Mouse (Mus musculus) kidney, embryonic 14.5 days (tissue): ENCODE results near the gene Rnh1. TPM values are rescaled to one million over a fixed set of nuclear protein-coding genes. Genes with fewer than 3 reads are reported as not detected.
A peak's percentile ranks its signal among the peaks of the same experiment; 100 is the strongest.

Experiments used
- ATAC-seq: fragments of 200-750 bp; cut with Nextera tagmentation; 2 replicates; pipeline ENCODE4 v1.8.0; 2017; ENCODE audit warnings: moderate number of reproducible peaks, mild to moderate bottlenecking, moderate TSS enrichment, moderate library complexity; ENCODE audit not compliant: low FRiP score, low TSS enrichment
- H3K27ac ChIP-seq: fragments of 300-500 bp; sonication (generic); 2 replicates; pipeline ENCODE4 v1.5.1; 2014; ENCODE audit warnings: low read depth, mild to moderate bottlenecking, low read length, moderate library complexity, mixed read lengths
- H3K27me3 ChIP-seq: fragments of 300-500 bp; sonication (generic); 2 replicates; pipeline ENCODE4 v1.6.1; 2014; ENCODE audit warnings: mild to moderate bottlenecking, low read length; ENCODE audit not compliant: control insufficient read depth, insufficient read depth
- H3K36me3 ChIP-seq: fragments of 300-500 bp; sonication (generic); 2 replicates; pipeline ENCODE4 v1.6.1; 2014; ENCODE audit warnings: low read length, mixed read lengths; ENCODE audit not compliant: control insufficient read depth, insufficient read depth
- H3K4me1 ChIP-seq: fragments of 300-500 bp; sonication (generic); 2 replicates; pipeline ENCODE4 v1.6.1; 2014; ENCODE audit warnings: low read length, mixed read lengths; ENCODE audit not compliant: control insufficient read depth, insufficient read depth
- H3K4me2 ChIP-seq: fragments of 300-500 bp; sonication (generic); replicated peaks from 2 replicates; pipeline ENCODE4 v1.6.1; 2014; ENCODE audit warnings: low read depth, mild to moderate bottlenecking, low read length
- H3K4me3 ChIP-seq: fragments of 300-500 bp; sonication (generic); 2 replicates; pipeline ENCODE4 v1.5.1; 2014; ENCODE audit warnings: mild to moderate bottlenecking, low read length
- H3K9ac ChIP-seq: fragments of 300-500 bp; sonication (generic); 2 replicates; pipeline ENCODE4 v1.6.1; 2014; ENCODE audit warnings: low read depth, mild to moderate bottlenecking, low read length, moderate library complexity
- H3K9me3 ChIP-seq: fragments of 300-500 bp; sonication (generic); 2 replicates; pipeline ENCODE4 v1.6.1; 2016; ENCODE audit warnings: low read length; ENCODE audit not compliant: control insufficient read depth
- WGBS: fragments of 180-500 bp; shearing (Covaris S2); extraction: QIAGEN DNeasy Blood & Tissue Kit; methylation state at CpG from one replicate; pipeline ENCODE4 v1.1.7; 2014; 5-methylcytosine and 5-hydroxymethylcytosine counted together
- polyA plus RNA-seq: library from polyadenylated mRNA; unstranded; fragments of >200 nt; fragmentation: Nextera tagmentation; extraction: Ambion mirVana; gene quantifications from 2 replicates; pipeline ENCODE4 v1.2.1, GENCODE M21; 2014

The Rnh1 gene
- 116 and 122 TPM in 2 replicates for polyA plus RNA-seq

GRCm38 (mm10) chr7:141172116-141173006 is at the start of gene Rnh1:
Gene Rnh1, minus strand, starts transcription at chr7:141172857.
- WGBS = 4% methylated on average over 55 of the region's 55 CpGs
- H3K36me3 ChIP-seq = no peaks in the 10 kb centered on the region
- H3K27me3 ChIP-seq = no peaks in the 10 kb centered on the region
- no peaks in the 10 kb centered on the region for H3K9me3 ChIP-seq
- H3K4me1 ChIP-seq = peaks cover 18% of the 10 kb centered on the region
- H3K4me3 ChIP-seq = peak within 1 kb of the TSS; percentile 50
- peak within 1 kb of the TSS; percentile 93 for H3K27ac ChIP-seq
- ATAC-seq = peak; percentile 97
- peak within 1 kb of the TSS; percentile 75 for H3K9ac ChIP-seq
- H3K4me2 ChIP-seq = peak within 1 kb of the TSS; percentile 72

GRCm38 (mm10) chr7:141222126-141222467 is 49.4 kb upstream of the Rnh1 start:
- peaks cover 12% of the 10 kb centered on the region; the same call in 1 of the 2 replicates for H3K36me3 ChIP-seq
- WGBS = 6% methylated on average over 8 of the region's 8 CpGs

DNA sequence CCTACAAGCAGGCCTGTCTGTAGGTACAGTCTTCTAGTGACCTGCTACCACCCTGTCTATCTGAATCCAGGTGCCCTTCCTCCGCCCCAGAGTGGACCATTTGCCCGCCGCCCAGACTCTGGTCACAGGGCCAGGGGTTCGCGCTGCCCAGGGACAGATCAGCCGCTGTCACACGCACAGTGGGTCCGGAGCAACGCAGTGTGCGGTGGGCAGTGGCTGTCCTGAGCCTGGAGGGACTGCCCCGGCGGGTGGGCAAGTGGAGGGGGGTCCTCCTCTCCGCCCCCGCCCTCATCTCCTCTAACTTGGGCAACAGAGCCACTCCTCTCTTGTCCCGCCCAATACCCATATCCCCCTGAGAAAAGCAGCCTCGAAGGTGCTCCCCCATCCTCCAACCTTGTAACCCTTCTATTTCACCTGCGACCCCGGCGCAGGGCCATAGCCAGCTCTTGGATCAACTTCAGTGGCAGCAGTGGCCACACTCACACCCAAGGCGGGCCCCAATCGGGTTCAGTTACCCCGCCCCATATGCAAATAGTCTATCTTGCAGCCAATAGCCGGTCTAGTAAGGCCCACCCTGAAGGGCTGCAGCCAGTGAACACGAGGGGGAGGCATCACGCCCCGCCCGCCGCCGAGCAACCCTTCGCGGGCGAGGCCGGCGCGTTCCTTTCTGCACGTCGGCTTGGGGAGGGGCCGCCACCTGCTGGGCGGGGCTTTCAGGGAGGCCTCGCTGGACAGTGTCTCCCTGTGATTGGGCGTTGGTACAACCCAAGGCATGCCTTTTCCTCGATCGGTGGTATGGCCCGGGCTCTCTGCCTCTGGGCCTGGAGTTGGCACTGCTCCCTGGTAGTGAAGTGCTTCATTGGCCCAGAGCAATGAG is 48.8 kb upstream of the Rnh1 start:
- Histone ChIP-seq H3K27me3 (no peaks in the 10 kb centered on the region), H3K9ac (peak overlapping the region; percentile 74), H3K4me3 (peak overlapping the region; percentile 52), H3K27ac (peak overlapping the region; percentile 83), H3K9me3 (no peaks in the 10 kb centered on the region), H3K36me3 (peaks cover 12% of the 10 kb centered on the region; the same call in 1 of the 2 replicates), H3K4me2 (peak overlapping the region; percentile 95), H3K4me1 (peaks cover 27% of the 10 kb centered on the region)
- WGBS = 4% methylated on average over 40 of the region's 44 CpGs
- peak; percentile 97 for ATAC-seq

More at GRCm38 (mm10) chr7:141222126-141222467, 49.4 kb upstream of the Rnh1 start:
- Histone ChIP-seq H3K9me3 (no peaks in the 10 kb centered on the region), H3K9ac (peak overlapping the region; percentile 48), H3K4me2 (peak overlapping the region; percentile 95), H3K4me1 (peaks cover 21% of the 10 kb centered on the region; the same call in 1 of the 2 replicates), H3K4me3 (peak overlapping the region; percentile 19; the same call in 1 of the 2 replicates), H3K27me3 (no peaks in the 10 kb centered on the region), H3K27ac (peak overlapping the region; percentile 77)
- ATAC-seq = no peak

GRCm38 (mm10) chr7:141220377-141220776 is 47.7 kb upstream of the Rnh1 start:
- H3K27ac ChIP-seq = no peak overlapping the region
- no peaks in the 10 kb centered on the region for H3K9me3 ChIP-seq
- ATAC-seq = no peak
- H3K4me1 ChIP-seq = peaks cover 28% of the 10 kb centered on the region
- H3K27me3 ChIP-seq = no peaks in the 10 kb centered on the region
- H3K4me3 ChIP-seq = peak overlapping the region; percentile 52; the same call in 1 of the 2 replicates
- H3K36me3 ChIP-seq = peaks cover 12% of the 10 kb centered on the region; the same call in 1 of the 2 replicates
- peak overlapping the region; percentile 95; the same call in 1 of the 2 replicates for H3K4me2 ChIP-seq
- peak overlapping the region; percentile 74; the same call in 1 of the 2 replicates for H3K9ac ChIP-seq
- 88% methylated on average over 1 of the region's 1 CpGs for WGBS

GRCm38 (mm10) chr7:141219558-141220099 is 47.0 kb upstream of the Rnh1 start:
- WGBS = 94% methylated on average over 1 of the region's 1 CpGs
- Histone ChIP-seq H3K9ac (no peak overlapping the region), H3K27me3 (no peaks in the 10 kb centered on the region), H3K36me3 (peaks cover 12% of the 10 kb centered on the region; the same call in 1 of the 2 replicates), H3K27ac (no peak overlapping the region), H3K9me3 (no peaks in the 10 kb centered on the region), H3K4me1 (peaks cover 34% of the 10 kb centered on the region), H3K4me3 (no peak overlapping the region), H3K4me2 (no peak overlapping the region)
- ATAC-seq = no peak

DNA sequence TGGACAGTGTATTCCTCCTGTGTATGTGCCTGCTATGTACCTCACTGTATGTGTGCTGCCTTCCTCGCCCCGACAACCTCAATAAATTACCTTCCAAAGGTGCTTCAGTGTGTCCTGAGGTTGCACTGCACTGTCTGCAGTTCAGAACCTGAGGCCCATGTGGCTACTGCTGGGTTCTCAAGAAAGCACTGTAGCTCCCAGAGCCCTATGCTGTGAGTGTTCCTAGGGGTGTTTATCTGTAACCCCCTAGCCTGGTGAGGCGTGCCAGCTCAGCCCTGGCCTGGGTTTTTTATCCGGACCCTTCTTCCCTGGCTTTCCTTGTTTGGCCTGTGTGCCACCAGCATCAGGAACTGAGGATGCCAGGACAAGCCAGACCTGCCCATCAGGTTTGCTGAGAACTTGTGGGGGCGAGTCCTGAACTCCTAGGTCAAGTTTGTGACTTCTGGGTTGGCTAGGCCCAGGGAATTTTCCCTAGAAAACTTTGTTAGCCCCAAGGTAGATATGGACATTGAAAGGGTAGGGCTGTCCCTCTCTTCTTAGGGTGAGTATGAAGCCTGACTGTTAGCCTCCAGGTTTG is 46.0 kb upstream of the Rnh1 start:
- Histone ChIP-seq H3K4me1 (peaks cover 39% of the 10 kb centered on the region), H3K4me2 (no peak overlapping the region)

DNA sequence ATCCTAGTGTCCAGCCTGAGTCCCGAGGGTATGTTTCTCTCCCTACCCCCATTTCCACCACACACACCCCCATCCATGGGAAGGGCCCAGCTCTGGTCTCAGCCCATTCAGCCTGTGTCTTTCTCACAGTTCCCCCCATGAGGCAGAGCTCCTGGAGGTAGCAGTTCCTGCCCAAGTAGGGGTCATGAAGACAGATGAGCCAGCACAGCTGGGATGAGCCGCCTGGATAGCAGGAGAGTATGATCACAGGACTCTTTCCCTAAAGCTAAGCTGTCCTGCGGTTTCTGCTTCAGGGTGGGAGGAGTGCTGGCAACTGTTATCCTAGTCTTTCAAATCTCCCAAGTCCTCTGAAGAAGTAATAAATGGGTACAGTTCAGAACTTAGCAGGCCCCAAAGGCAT is 45.5 kb upstream of the Rnh1 start:
- no peak overlapping the region for H3K4me3 ChIP-seq

More for the DNA sequence above, 46.0 kb upstream of the Rnh1 start:
- WGBS = 87% methylated on average over 5 of the region's 5 CpGs
- Histone ChIP-seq H3K9ac (peak overlapping the region; percentile 34), H3K9me3 (no peaks in the 10 kb centered on the region), H3K36me3 (peaks cover 12% of the 10 kb centered on the region; the same call in 1 of the 2 replicates), H3K27ac (no peak overlapping the region), H3K27me3 (no peaks in the 10 kb centered on the region), H3K4me3 (no peak overlapping the region)
- ATAC-seq = no peak

GRCm38 (mm10) chr7:141217343-141218013 is 44.8 kb upstream of the Rnh1 start:
- Histone ChIP-seq H3K4me1 (peaks cover 38% of the 10 kb centered on the region), H3K4me2 (peak overlapping the region; percentile 73), H3K27me3 (no peaks in the 10 kb centered on the region), H3K36me3 (peaks cover 12% of the 10 kb centered on the region; the same call in 1 of the 2 replicates), H3K9me3 (no peaks in the 10 kb centered on the region), H3K4me3 (peak overlapping the region; percentile 3; the same call in 1 of the 2 replicates), H3K9ac (peak overlapping the region; percentile 67; the same call in 1 of the 2 replicates), H3K27ac (no peak overlapping the region)
- ATAC-seq = no peak
- 94% methylated on average over 17 of the region's 17 CpGs for WGBS

More for the DNA sequence above, 45.5 kb upstream of the Rnh1 start:
- Histone ChIP-seq H3K36me3 (peaks cover 12% of the 10 kb centered on the region; the same call in 1 of the 2 replicates), H3K9ac (peak overlapping the region; percentile 34), H3K4me1 (peaks cover 39% of the 10 kb centered on the region), H3K27ac (no peak overlapping the region), H3K4me2 (no peak overlapping the region), H3K27me3 (no peaks in the 10 kb centered on the region), H3K9me3 (no peaks in the 10 kb centered on the region)
- 72% methylated on average over 3 of the region's 3 CpGs for WGBS
- ATAC-seq = no peak
